Mouse (Mus musculus) liver, adult 2 months (tissue): ENCODE measurements around the gene Atoh8. TPM values are rescaled to one million over a fixed set of nuclear protein-coding genes. Genes with fewer than 3 reads are reported as not detected.

Experiments used
- DNase-seq: peaks from one replicate; pipeline ENCODE4 v3.0.0-alpha.2; 2011; ENCODE audit warnings: low read depth, low spot score; ENCODE audit errors: extremely low read depth
- H3K27ac ChIP-seq: fragments of 200-500 bp; replicated peaks from 2 replicates; pipeline ENCODE4 v1.5.1; 2012; ENCODE audit warnings: low read depth, mild to moderate bottlenecking, control low read depth, inconsistent platforms, low read length; ENCODE audit not compliant: insufficient read depth
- H3K27me3 ChIP-seq: fragments of 200-500 bp; 2 replicates; pipeline ENCODE4 v1.6.1; 2012; ENCODE audit warnings: mild to moderate bottlenecking, moderate library complexity, low read length, inconsistent platforms; ENCODE audit not compliant: control insufficient read depth, insufficient read depth
- H3K36me3 ChIP-seq: fragments of 200-500 bp; 2 replicates; pipeline ENCODE4 v1.6.1; 2012; ENCODE audit warnings: low read length, inconsistent platforms; ENCODE audit not compliant: control insufficient read depth, insufficient read depth
- H3K4me1 ChIP-seq: fragments of 200-500 bp; 2 replicates; pipeline ENCODE4 v1.6.1; 2011; ENCODE audit warnings: low read length; ENCODE audit not compliant: control insufficient read depth, insufficient read depth
- H3K4me3 ChIP-seq: fragments of 200-500 bp; 2 replicates; pipeline ENCODE4 v1.5.1; 2011; ENCODE audit warnings: low read depth, mild to moderate bottlenecking, control low read depth, low read length, moderate library complexity; ENCODE audit not compliant: insufficient read depth
- H3K79me2 ChIP-seq: fragments of 200-500 bp; 2 replicates; pipeline ENCODE4 v1.6.1; 2012; ENCODE audit warnings: inconsistent platforms, mild to moderate bottlenecking, low read length, moderate library complexity; ENCODE audit not compliant: control insufficient read depth, insufficient read depth
- H3K9ac ChIP-seq: fragments of 200-500 bp; 2 replicates; pipeline ENCODE4 v1.6.1; 2012; ENCODE audit warnings: low read depth, mild to moderate bottlenecking, control low read depth, inconsistent platforms, low read length
- CTCF ChIP-seq: fragments of 200-500 bp; IDR thresholded peaks from 2 replicates; pipeline ENCODE4 v1.5.1; 2011; ENCODE audit warnings: low read depth, low read length, control low read depth
- POLR2A ChIP-seq: fragments of 200-500 bp; IDR thresholded peaks from 2 replicates; pipeline ENCODE4 v1.6.1; 2011; ENCODE audit warnings: low read length, control low read depth; ENCODE audit not compliant: insufficient read depth; ENCODE audit errors: extremely low read depth
- WGBS: fragments of 180-500 bp; shearing (Covaris S2); methylation state at CpG from one replicate; pipeline ENCODE4 v1.1.7; 2018; 5-methylcytosine and 5-hydroxymethylcytosine counted together
- polyA plus RNA-seq: library from polyadenylated mRNA; depleted of rRNA; stranded (reverse); fragments of >200 nt; gene quantifications from 2 replicates; pipeline ENCODE4 v1.2.3, GENCODE M21; 2012
- total RNA-seq: library from RNA; depleted of rRNA; stranded (reverse); fragments of >200 nt; gene quantifications from 2 replicates; pipeline ENCODE4 v1.2.3, GENCODE M21; 2014

Gene Atoh8
- total and polyA plus RNA-seq, 2 experiments, result 5.1 to 28.7 TPM

- Histone ChIP-seq H3K27me3 (no peaks in the 10 kb centered on the region), H3K36me3 (no peaks in the 10 kb centered on the region), H3K27ac (no peak overlapping the region), H3K4me3 (no peak overlapping the region), H3K4me1 (peaks cover 14% of the 10 kb centered on the region), H3K79me2 (no peaks in the 10 kb centered on the region), H3K9ac (no peak overlapping the region)
- TF ChIP-seq POLR2A (no peak), CTCF (no peak)
- WGBS, result 42% methylated on average over 2 of the region's 2 CpGs
- no peak for DNase-seq
Measured at GRCm38 (mm10) chr6:72240042-72240441, 4.7 kb upstream of the Atoh8 start.

GRCm38 (mm10) chr6:72237035-72237434 is 1.7 kb upstream of the Atoh8 start:
- Histone ChIP-seq H3K4me3 (no peak overlapping the region), H3K79me2 (peaks cover 6% of the 10 kb centered on the region; the same call in 1 of the 2 replicates), H3K27ac (no peak overlapping the region), H3K9ac (no peak overlapping the region), H3K27me3 (no peaks in the 10 kb centered on the region), H3K36me3 (no peaks in the 10 kb centered on the region), H3K4me1 (peaks cover 16% of the 10 kb centered on the region)
- WGBS, result under 1% methylated on average over 5 of the region's 5 CpGs
- TF ChIP-seq CTCF, result peak; percentile 85
- TF ChIP-seq POLR2A, result no peak
- DNase-seq, result peak; percentile 74

- H3K27me3 ChIP-seq, result no peaks in the 10 kb centered on the region
- no peak for DNase-seq
- peak overlapping the region; percentile 61; the same call in 1 of the 2 replicates for H3K4me3 ChIP-seq
- peak overlapping the region; percentile 80 for H3K9ac ChIP-seq
- H3K27ac ChIP-seq, result peak overlapping the region; percentile 67
- TF ChIP-seq CTCF (no peak), POLR2A (no peak)
- WGBS, result 37% methylated on average over 16 of the region's 16 CpGs
- peaks cover 24% of the 10 kb centered on the region for H3K4me1 ChIP-seq
- H3K36me3 ChIP-seq, result no peaks in the 10 kb centered on the region
- H3K79me2 ChIP-seq, result peaks cover 8% of the 10 kb centered on the region; the same call in 1 of the 2 replicates
Measured at GRCm38 (mm10) chr6:72235807-72236407, 530 bp upstream of the Atoh8 start.

GRCm38 (mm10) chr6:72234372-72235097 is 842 bp downstream of the Atoh8 start:
- WGBS, result under 1% methylated on average over 78 of the region's 79 CpGs
- peak overlapping the region; percentile 80 for H3K9ac ChIP-seq
- DNase-seq, result no peak
- no peaks in the 10 kb centered on the region for H3K36me3 ChIP-seq
- peak overlapping the region; percentile 61 for H3K4me3 ChIP-seq
- H3K79me2 ChIP-seq, result peaks cover 19% of the 10 kb centered on the region; the same call in 1 of the 2 replicates
- no peak for TF ChIP-seq CTCF
- 0 out of 2 replicates have a peak, but pooled peaks have one; percentile 6 for TF ChIP-seq POLR2A
- no peaks in the 10 kb centered on the region for H3K27me3 ChIP-seq
- peak overlapping the region; percentile 67 for H3K27ac ChIP-seq
- H3K4me1 ChIP-seq, result peaks cover 35% of the 10 kb centered on the region

GRCm38 (mm10) chr6:72233950-72234349 is 1.4 kb downstream of the Atoh8 start:
- peaks cover 37% of the 10 kb centered on the region for H3K4me1 ChIP-seq
- H3K4me3 ChIP-seq, result peak overlapping the region; percentile 61
- no peaks in the 10 kb centered on the region for H3K27me3 ChIP-seq
- H3K36me3 ChIP-seq, result no peaks in the 10 kb centered on the region
- peak; percentile 53 for DNase-seq
- peak overlapping the region; percentile 80 for H3K9ac ChIP-seq
- TF ChIP-seq POLR2A (no peak), CTCF (no peak)
- peak overlapping the region; percentile 67 for H3K27ac ChIP-seq
- 2% methylated on average over 13 of the region's 13 CpGs for WGBS
- H3K79me2 ChIP-seq, result peaks cover 24% of the 10 kb centered on the region; the same call in 1 of the 2 replicates

- H3K27ac ChIP-seq, result peak overlapping the region; percentile 59
- H3K4me3 ChIP-seq, result peak overlapping the region; percentile 61
- TF ChIP-seq CTCF (no peak), POLR2A (no peak)
- peaks cover 43% of the 10 kb centered on the region for H3K4me1 ChIP-seq
- no peak for DNase-seq
- H3K27me3 ChIP-seq, result no peaks in the 10 kb centered on the region
- H3K79me2 ChIP-seq, result peaks cover 27% of the 10 kb centered on the region; the same call in 1 of the 2 replicates
- H3K9ac ChIP-seq, result peak overlapping the region; percentile 80
- 34% methylated on average over 5 of the region's 5 CpGs for WGBS
- no peaks in the 10 kb centered on the region for H3K36me3 ChIP-seq
Measured at GRCm38 (mm10) chr6:72232870-72233269, 2.5 kb downstream of the Atoh8 start.
